ENCODE assay signal across 8 mouse cellular contexts in the genomic region with DNA sequence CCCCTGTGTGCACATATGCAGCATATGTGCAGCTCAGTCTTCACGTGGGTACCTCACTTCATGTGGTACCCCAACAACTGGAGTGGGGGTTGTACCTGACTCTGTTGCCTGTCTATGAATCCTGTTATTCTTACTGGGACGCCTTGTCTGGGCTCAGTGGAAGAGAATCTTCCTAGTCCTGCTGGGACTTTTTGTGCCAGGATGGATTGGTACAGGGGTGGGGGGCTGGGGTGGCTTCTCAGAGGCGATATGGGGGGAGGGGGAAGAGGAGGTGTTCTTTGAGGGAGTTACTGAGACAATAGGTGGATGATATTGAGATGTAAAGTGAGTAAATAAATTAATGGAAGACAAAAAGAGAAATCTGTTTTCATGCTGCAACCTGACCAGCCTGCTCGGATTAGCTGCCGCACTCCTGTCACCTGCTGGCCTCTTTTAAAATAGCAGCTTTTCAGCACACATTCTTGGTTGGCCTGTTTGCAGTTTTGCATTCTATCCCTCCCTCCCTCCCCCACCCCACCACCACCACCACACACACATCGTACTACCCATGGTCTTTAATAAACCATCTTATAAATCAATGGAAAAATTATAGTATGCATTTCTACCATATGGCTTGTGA.
DNase-seq lines count a peak whose midpoint lies in the region; ATAC-seq and TF ChIP-seq lines count a peak whose summit lies in the region.

No protein-coding gene starts in this region.

- ATAC-seq in Patski = no peak

- CTCF ChIA-PET in Patski (lab: Charles Lee) = no interaction called here

- DNase-seq in kidney, postnatal 36 days = peak; percentile 1 to 46
- no peak for DNase-seq in kidney, adult 9 months
- peak; percentile 22 to 23 for DNase-seq in B cell, adult 2 months
- DNase-seq in Patski (ENCODE audit: low read depth, low spot score) = no peak
- peak; percentile 34 for DNase-seq in forelimb bud, embryonic 11.5 days (ENCODE audit: low read depth, low spot score)
- DNase-seq in urinary bladder, postnatal 4 days (ENCODE audit: low spot score in 2 of 2) = no peak
- no peak for DNase-seq in gastrocnemius, adult 18-20 months (ENCODE audit: low spot score)
- no peak for DNase-seq in urinary bladder, postnatal 36 days (ENCODE audit: low spot score in 2 of 2)

- TF ChIP-seq CTCF in Patski (IDR thresholded peaks at IDR 0.05) = peak; percentile 58

- H3K27me3 ChIP-seq in Patski = no peaks in the 10 kb centered on the region

- POLR2A ChIA-PET in Patski (lab: Charles Lee) = no interaction called here

- in situ Hi-C loops in Patski (cut with MboI; ENCODE audit: low pct_unique_long_range_greater_than_20kb) = loop anchor here (25.0 kb wide), 1 partner anchor 243 kb away; no protein-coding TSS in a partner anchor

Comparison
In these comparisons a context has a peak if more than half of its experiments do, and no peak if none do; other contexts are left out.
1. DNase-seq: peak in kidney, postnatal 36 days (2 of 2), B cell, adult 2 months (2 of 2) and forelimb bud, embryonic 11.5 days (single experiment); none in kidney, adult 9 months (single experiment), Patski (single experiment), urinary bladder, postnatal 4 days (0 of 2), gastrocnemius, adult 18-20 months (single experiment) and urinary bladder, postnatal 36 days (0 of 2).